Mouse (Mus musculus) splenic B cell, adult 2 months (primary cell): ENCODE measurements around the gene Ccdc32.
A peak's percentile ranks its signal among the peaks of the same experiment; 100 is the strongest.
"Not testable (repeated sequence)": the region's sequence is repeated elsewhere in the genome, so short reads cannot be mapped to it uniquely, and the experiment has no call there.

Experiments used
- DNase-seq: peaks from one replicate; pipeline ENCODE4 v3.0.0-alpha.2; 2011; ENCODE audit warnings: low read depth, low spot score
- H3K27me3 ChIP-seq: 2 replicates; pipeline ENCODE4 v1.6.1; 2012; ENCODE audit warnings: mild to moderate bottlenecking, low read length, moderate library complexity, mixed read lengths; ENCODE audit not compliant: control insufficient read depth, poor library complexity, insufficient read depth, severe bottlenecking
- H3K36me3 ChIP-seq: 2 replicates; pipeline ENCODE4 v1.6.1; 2012; ENCODE audit warnings: mild to moderate bottlenecking, low read length, moderate library complexity, mixed read lengths; ENCODE audit not compliant: control insufficient read depth, poor library complexity, insufficient read depth, severe bottlenecking

Gene Ccdc32

DNA sequence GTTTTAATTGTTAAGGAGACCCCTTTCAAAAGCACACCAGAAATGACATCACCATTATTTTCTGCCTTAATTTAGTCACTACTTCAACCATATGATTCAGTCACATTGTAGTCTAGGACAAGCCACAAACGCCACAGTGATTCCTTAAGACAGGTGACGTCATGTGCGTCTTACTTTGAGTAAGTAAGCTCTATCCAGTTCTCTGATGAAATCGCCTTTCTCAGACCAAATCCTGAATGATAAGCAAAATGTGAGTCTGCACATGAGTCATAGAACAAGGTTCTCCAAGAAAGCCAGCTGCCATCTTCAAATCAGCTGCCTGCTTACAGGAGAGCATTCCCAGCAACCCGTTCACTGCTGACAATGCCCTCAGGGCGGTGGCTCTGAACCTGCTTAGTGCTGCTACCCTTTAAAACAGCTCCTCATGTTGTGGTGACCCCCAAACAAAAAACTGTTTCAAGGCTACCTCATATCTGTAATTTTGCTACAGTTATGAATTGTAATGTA is 6.0 kb downstream of the Ccdc32 start:
- Histone ChIP-seq H3K36me3 (peaks cover 15% of the 10 kb centered on the region), H3K27me3 (no peaks in the 10 kb centered on the region)
- DNase-seq = no peak

DNA sequence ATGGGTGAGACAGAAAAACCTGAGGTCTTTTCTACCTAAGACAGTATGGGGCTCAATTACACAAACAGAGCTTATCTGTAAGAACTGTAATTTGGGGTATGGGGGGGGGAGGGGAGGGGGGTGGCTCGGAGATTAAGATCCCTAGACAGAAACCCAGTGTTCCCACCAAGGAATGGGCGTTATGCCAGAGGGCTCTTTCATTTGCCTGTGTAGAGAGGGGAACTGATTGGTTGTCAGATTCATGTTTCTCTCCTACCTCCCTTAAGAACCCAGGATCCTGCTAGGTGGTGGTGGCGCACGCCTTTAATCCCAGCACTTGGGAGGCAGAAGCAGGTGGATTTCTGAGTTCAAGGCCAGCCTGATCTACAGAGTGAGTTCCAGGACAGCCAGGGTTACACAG is 9.7 kb downstream of the Ccdc32 start:
- DNase-seq = no peak
- H3K36me3 ChIP-seq = peaks cover 14% of the 10 kb centered on the region
- H3K27me3 ChIP-seq = no peaks in the 10 kb centered on the region

DNA sequence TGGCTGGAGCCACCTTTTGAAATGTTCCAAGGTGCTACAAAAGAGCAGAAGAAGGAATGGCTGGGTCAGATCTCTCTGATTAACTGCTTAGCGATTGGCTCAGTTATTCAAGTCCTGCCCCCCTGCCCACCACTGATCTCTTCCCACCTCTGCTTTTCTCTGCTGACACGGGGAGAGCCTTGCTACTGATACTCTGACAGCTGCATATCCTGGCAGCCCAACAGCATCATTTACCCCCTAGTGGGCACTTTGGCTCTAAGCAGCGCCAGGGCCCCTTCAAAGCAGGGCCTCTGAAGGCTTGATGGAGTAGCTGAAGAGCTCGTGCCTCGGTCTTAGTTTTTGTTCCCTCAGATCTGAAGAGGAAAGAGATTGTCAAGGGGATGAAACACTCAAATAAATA is 10.1 kb downstream of the Ccdc32 start:
- H3K36me3 ChIP-seq = peaks cover 14% of the 10 kb centered on the region
- H3K27me3 ChIP-seq = no peaks in the 10 kb centered on the region
- no peak for DNase-seq

DNA sequence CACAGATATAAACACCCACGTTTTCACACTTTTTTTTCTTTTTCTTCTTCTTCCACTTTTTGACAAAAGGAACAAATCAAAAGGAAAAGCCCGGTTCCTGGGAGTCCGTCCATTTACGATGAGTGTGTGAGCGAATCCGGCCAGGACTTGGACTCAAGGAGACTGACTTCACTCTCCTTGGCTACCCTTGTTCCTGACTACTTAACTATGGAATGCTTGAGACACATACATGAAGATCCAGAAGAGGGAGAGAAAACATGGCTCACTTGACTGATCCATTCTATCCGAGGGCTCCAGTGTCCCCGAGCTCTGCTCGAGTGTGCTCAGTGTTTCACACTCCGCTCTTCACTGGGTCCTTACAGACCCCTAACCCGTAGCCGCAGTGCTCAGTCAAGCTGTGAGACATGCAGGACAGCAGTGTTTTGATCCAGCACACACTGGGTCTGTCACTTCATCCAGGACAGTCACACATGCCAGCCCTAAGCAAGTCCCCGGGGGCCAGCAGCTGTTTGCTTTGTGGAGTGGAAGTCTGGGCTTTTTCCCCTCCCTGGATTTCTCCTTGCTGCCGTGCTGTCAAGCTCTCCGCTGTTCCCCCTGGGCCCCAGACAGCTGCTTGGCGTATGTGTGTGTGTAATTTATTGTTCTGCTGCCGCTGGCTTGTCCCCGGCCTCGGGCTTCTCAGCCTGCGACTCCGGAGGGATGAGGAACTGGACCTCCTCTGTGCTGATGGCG is 10.6 kb downstream of the Ccdc32 start:
- Histone ChIP-seq H3K36me3 (peaks cover 14% of the 10 kb centered on the region), H3K27me3 (no peaks in the 10 kb centered on the region)
- DNase-seq = no peak

DNA sequence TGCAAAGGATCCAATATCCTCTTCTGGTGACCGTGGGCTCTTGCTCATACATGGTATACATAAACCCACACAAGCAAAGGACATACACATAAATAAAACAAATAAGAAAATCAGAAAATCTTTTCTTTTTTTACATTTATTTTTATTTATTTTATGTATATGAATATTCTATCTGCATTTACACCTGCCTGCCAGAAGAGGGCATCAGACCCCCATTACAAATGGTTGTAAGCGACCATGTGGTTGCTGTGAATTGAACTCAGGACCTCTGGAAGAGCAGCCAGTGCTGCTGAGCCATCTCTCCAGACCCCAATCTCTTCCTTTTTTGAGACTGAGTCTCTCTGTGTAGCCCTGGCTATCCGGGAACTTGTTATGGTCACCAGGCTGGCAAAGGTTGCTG is 11.5 kb downstream of the Ccdc32 start:
- no peak for DNase-seq
- peaks cover 14% of the 10 kb centered on the region for H3K36me3 ChIP-seq

DNA sequence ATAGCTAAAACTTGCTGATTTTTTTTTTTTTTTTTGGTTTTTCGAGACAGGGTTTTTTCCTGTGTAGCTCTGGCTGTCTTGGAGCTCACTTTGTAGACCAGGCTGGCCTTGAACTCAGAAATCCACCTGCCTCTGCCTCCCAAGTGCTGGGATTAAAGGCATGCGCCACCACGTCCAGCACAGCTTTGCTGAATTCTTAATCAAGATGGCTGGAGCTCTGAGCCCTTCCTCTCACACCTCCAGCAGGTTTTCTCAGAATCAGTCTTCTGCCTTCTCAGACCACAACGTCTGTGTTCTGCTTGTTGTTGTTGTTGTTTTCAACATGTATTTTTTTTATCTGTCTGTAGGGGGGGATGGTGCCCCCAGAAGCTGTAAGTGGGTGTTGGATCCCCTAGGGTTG is 12.9 kb downstream of the Ccdc32 start:
- DNase-seq = peak; percentile 13
- H3K27me3 ChIP-seq = not testable (repeated sequence)
- peaks cover 12% of the 10 kb centered on the region for H3K36me3 ChIP-seq

More for the DNA sequence above, 11.5 kb downstream of the Ccdc32 start:
- no peaks in the 10 kb centered on the region for H3K27me3 ChIP-seq

DNA sequence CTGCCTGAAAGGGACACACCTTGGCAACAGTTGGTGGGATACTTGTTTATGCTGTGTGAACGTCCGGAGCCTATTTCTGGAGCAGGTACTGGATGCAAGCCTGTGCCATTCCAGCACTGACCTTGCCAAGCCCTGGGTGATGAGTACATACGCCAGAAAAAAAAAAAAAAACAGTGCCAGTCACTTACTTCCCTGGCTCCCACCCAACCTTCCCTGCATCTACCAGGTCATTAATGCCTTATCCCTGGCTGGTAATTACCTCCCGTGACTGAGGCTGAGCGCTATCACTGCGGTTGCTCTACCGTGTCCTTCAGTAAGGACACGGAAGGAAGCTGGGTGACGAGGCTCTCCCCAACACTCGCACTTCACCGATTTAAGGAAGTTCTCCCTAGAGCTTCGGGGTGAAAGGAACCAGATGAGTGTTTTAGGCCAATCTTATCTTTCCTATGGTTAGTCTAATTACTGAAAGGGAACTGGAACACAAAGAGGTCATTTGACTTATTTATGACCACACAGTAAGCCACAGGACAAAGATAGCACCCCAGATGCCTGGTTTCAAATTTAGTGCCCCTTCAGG is 13.5 kb downstream of the Ccdc32 start:
- H3K27me3 ChIP-seq = no peaks in the 10 kb centered on the region
- H3K36me3 ChIP-seq = peaks cover 7% of the 10 kb centered on the region
- DNase-seq = peak; percentile 82

DNA sequence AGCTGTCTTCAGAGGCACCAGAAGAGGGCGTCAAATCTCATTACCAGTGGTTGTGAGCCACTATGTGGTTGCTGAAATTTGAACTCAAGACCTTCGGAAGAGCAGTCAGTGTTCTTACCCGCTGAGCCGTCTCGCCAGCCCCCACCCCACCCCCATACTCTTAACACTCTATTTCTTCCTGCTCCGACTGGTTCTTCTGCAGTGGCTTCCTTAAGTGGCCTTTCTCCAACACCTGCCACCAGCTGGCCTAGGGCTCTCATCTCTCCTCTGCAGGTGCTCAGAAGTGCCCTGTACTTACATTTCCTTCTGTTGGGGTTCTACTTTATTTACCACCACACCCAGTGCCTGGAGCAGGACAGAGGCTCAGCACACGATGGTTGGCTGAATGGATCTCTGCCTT is 14.2 kb downstream of the Ccdc32 start:
- peak; percentile 51 for DNase-seq
- no peaks in the 10 kb centered on the region for H3K27me3 ChIP-seq
- H3K36me3 ChIP-seq = peaks cover 5% of the 10 kb centered on the region; the same call in 1 of the 2 replicates

DNA sequence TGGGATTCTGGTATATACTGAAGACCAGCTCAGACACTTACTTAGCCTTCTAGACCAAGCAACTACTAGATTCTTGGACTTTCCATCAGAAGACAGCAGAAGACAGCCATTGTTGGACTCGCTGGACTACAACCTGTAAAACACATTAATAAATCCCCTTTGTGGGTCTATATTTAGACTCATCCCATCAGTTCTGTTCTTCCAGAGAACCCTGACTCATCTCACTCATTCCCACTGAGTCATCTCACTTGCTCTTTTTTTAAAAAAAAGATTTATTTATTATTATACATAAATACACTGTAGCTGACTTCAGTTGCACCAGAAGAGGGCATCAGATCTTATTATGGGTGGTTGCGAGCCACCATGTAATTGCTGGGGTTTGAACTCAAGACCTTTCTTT is 19.8 kb downstream of the Ccdc32 start:
- no peak for DNase-seq
- H3K27me3 ChIP-seq = no peaks in the 10 kb centered on the region
- H3K36me3 ChIP-seq = no peaks in the 10 kb centered on the region

DNA sequence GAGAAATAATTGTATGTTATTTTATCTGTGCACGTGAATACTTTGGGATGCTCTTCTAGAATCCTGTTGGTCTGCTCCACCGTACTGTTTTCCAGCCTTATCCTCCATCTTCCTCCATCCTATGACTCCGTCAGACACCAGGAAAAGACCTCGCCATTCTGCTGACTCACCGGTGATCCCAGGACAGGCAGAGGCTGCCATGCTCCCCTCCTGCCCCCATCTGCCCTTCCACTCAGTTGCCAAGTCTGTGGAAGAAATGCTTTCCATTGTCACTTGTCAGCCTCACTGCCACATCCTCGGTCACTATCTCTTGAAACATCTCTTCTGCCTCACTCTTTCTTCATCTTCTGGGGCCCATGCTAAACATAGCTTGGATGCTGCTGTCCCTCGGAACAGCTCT is 22.3 kb downstream of the Ccdc32 start:
- Histone ChIP-seq H3K36me3 (no peaks in the 10 kb centered on the region), H3K27me3 (no peaks in the 10 kb centered on the region)
- DNase-seq = no peak

DNA sequence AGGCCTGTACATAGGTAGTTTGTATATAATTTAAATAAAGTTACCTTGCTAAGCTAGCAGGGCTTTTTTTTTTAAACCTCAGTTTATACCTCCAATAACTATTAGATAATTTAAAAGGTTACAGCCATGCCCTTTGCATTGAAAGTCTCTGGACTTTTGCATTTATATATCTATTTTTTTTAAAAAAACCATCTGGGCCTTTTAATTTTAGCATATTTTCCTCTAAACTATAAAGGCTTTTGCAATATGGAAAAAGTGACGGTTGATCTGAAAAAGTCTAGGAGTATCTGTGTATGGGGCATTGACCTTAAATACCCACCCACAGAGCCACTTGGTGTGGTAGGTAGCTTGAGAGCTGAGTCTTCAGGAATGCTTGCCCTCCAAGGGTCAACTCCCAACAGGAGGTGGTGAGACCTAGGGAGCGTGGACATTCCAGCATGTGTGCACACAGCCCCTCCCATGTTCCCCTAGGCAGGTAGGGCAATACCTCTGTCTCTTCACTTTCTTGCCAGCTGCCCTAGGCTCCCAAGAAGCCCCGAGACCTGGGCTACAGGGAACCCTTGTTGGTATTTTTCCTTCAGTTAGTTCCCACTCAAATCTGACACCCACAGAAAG is 30.1 kb downstream of the Ccdc32 start:
- DNase-seq = no peak
- no peaks in the 10 kb centered on the region for H3K27me3 ChIP-seq
- no peaks in the 10 kb centered on the region for H3K36me3 ChIP-seq

DNA sequence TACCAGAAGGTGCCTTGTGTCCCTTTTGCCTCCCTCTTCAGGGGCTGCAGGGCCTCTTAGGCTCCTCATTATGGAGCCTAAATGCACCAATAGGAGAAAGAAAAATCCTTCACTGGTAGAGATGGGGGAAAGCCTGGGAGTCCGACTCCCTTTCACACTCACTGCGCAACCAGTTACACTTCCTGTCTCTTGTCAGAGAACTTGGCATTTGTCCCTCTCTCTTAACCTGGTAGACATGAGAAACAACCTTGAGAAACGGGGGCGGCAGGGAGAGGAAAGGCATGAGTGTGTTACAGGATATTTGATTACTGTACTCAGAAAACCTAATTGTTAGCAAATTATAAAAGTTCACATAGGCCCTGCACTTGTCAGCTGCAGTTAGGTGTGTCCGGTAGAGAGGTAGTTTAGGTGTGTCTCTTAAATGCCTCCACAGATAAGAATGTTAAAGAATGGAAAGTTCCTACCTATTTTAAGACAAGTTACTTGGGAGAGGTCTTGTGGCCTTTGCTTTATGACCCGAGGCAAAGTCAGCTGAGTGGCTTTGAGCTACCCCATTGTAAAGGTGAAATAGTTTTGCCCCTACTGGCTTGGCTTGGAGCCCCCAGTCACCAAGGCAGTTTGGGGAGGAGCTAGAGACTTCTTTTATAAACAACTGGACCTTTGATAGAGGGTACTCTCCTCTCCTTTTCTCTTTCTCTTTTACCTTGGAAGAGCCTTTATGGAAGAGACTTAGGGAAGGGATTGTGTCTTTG is 30.9 kb downstream of the Ccdc32 start:
- no peaks in the 10 kb centered on the region for H3K27me3 ChIP-seq
- no peak for DNase-seq
- H3K36me3 ChIP-seq = no peaks in the 10 kb centered on the region

DNA sequence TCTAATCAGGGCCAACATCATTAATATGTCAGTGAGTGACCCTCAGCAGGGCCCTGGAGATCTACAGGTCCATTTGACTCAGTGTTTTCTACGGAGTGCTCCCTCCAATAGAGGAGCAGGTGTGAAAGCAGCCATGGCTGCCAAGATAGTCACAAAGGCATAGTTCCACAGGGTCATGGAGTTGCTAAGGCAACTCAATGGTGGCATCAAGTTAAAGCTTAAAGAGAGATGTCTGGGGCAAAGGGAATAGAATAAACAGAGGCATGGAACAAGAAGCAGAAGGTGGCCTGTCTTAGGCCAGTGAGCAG is 32.4 kb downstream of the Ccdc32 start:
- no peaks in the 10 kb centered on the region for H3K36me3 ChIP-seq

DNA sequence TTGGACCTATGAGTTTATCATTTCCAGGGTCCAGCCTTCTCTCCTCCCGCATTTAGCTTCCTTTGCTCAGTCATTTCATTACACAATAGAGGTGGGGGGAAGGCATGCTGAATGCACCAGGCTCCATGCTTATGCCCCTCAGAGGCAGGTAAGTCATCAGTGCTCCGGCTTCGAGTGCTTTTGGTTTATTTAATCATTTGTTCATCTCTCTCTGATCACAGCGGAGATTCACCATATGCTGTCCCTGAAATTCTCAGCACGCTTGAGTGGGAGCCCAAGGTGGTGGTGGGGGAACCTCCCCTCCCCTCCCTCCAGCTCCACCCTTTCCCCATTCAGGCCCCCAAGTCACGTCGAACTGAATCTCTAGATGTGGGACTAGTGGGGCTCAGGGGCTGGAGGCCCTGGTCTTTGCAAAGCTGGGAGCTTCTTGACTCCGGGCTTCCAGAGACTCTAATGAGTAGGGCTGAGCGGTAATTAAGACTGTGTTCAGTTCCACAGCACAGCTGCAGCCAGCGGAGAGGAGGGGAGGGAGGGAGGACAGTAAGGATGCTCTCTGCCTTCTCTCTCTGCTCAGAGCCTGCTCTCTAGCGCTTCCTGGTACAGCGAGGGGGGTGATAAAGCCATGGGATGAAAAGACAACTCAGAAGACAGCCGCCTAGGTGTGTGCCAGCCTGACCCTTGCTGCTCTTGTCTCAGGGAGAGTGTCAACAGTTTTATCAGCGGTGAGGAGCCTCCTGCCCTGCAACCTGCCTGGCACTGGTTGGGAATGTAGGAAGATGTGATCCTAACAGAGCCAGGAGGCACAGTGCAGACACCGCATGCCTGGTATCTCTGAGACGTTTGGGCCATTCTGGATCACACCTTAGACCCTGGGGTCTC is 33.0 kb downstream of the Ccdc32 start:
- Histone ChIP-seq H3K36me3 (no peaks in the 10 kb centered on the region), H3K27me3 (no peaks in the 10 kb centered on the region)
- no peak for DNase-seq

More for the DNA sequence above, 32.4 kb downstream of the Ccdc32 start:
- DNase-seq = no peak
- H3K27me3 ChIP-seq = no peaks in the 10 kb centered on the region
